Mouse (Mus musculus) hindbrain, embryonic 11.5 days (tissue): Measurements from ENCODE around the gene Ubr4. TPM values are rescaled to one million over a fixed set of nuclear protein-coding genes. Genes with fewer than 3 reads are reported as not detected.
A peak's percentile ranks its signal among the peaks of the same experiment; 100 is the strongest.

Experiments used
- ATAC-seq: fragments of 200-750 bp; cut with Nextera tagmentation; 2 replicates; pipeline ENCODE4 v1.8.0; 2017; ENCODE audit warnings: mild to moderate bottlenecking, moderate TSS enrichment, moderate library complexity; ENCODE audit not compliant: low FRiP score
- DNase-seq: peaks from one replicate; pipeline ENCODE4 v3.0.0-alpha.2; 2015; ENCODE audit warnings: low spot score
- H3K27ac ChIP-seq: fragments of 300-500 bp; sonication (generic); 2 replicates; pipeline ENCODE4 v1.5.1; 2014; ENCODE audit warnings: mild to moderate bottlenecking, low read depth, low read length
- H3K27me3 ChIP-seq: fragments of 300-500 bp; sonication (generic); 2 replicates; pipeline ENCODE4 v1.6.1; 2014; ENCODE audit warnings: mild to moderate bottlenecking, low read length, moderate library complexity, mixed read lengths; ENCODE audit not compliant: control insufficient read depth, insufficient read depth
- H3K36me3 ChIP-seq: fragments of 300-500 bp; sonication (generic); 2 replicates; pipeline ENCODE4 v1.6.1; 2014; ENCODE audit warnings: mild to moderate bottlenecking, low read length, moderate library complexity, mixed read lengths; ENCODE audit not compliant: control insufficient read depth, insufficient read depth
- H3K4me1 ChIP-seq: fragments of 300-500 bp; sonication (generic); replicated peaks from 2 replicates; pipeline ENCODE4 v1.6.1; 2014; ENCODE audit warnings: low read length, mixed read lengths; ENCODE audit not compliant: control insufficient read depth, insufficient read depth
- H3K4me2 ChIP-seq: fragments of 300-500 bp; sonication (generic); replicated peaks from 2 replicates; pipeline ENCODE4 v1.6.1; 2014; ENCODE audit warnings: mild to moderate bottlenecking, low read depth, low read length
- H3K4me3 ChIP-seq: fragments of 300-500 bp; sonication (generic); 2 replicates; pipeline ENCODE4 v1.5.1; 2014; ENCODE audit warnings: low read depth, low read length
- H3K9ac ChIP-seq: fragments of 300-500 bp; sonication (generic); 2 replicates; pipeline ENCODE4 v1.6.1; 2014; ENCODE audit warnings: low read depth, low read length
- H3K9me3 ChIP-seq: fragments of 300-500 bp; sonication (generic); 2 replicates; pipeline ENCODE4 v1.6.1; 2016; ENCODE audit warnings: low read length; ENCODE audit not compliant: control insufficient read depth
- WGBS: fragments of 180-500 bp; shearing (Covaris S2); extraction: QIAGEN DNeasy Blood & Tissue Kit; methylation state at CpG from one replicate; pipeline ENCODE4 v1.1.7; 2014; 5-methylcytosine and 5-hydroxymethylcytosine counted together
- polyA plus RNA-seq: library from polyadenylated mRNA; unstranded; fragments of >200 nt; fragmentation: Nextera tagmentation; extraction: Ambion mirVana; gene quantifications from 2 replicates; pipeline ENCODE4 v1.2.1, GENCODE M21; 2014

Ubr4 gene
- polyA plus RNA-seq, 1 experiment from 2014 or later: 82.5 TPM

- Histone ChIP-seq H3K4me3 (no peak overlapping the region), H3K36me3 (peaks cover 36% of the 10 kb centered on the region), H3K9me3 (no peaks in the 10 kb centered on the region), H3K27me3 (no peaks in the 10 kb centered on the region), H3K4me1 (no peaks in the 10 kb centered on the region), H3K9ac (no peak overlapping the region), H3K27ac (no peak overlapping the region), H3K4me2 (no peak overlapping the region)
- WGBS: 52% methylated on average over 15 of the region's 15 CpGs
- DNase-seq: peak; percentile 76
- no peak for ATAC-seq
Measured at GRCm38 (mm10) chr4:139430176-139430575, 77.8 kb downstream of the Ubr4 start.

DNA sequence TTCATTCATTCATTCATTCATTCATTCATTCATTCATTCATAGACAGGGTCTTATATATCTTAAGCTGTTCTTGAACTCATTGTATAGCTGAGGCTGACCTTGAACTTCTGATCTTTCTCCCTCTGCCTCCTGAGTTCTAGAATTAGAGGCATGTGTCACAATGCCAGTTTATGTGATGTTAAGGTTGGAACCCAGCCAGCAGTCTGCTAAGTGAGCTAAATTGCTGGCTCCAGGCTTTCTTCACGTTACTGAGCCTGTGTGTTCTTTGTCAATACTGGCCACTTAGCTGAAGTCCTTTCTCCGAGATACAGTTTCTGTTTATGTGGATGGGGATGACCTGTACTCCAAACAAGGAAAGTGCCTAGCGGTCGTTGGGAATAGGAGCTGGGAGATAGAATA lies 78.5 kb downstream of the Ubr4 start:
- H3K4me1 ChIP-seq: no peaks in the 10 kb centered on the region
- H3K9me3 ChIP-seq: no peaks in the 10 kb centered on the region
- no peak for DNase-seq
- no peaks in the 10 kb centered on the region for H3K27me3 ChIP-seq
- H3K4me3 ChIP-seq: no peak overlapping the region
- H3K27ac ChIP-seq: no peak overlapping the region
- WGBS: 92% methylated on average over 4 of the region's 4 CpGs
- no peak overlapping the region for H3K4me2 ChIP-seq
- peaks cover 39% of the 10 kb centered on the region for H3K36me3 ChIP-seq
- no peak for ATAC-seq
- H3K9ac ChIP-seq: no peak overlapping the region

DNA sequence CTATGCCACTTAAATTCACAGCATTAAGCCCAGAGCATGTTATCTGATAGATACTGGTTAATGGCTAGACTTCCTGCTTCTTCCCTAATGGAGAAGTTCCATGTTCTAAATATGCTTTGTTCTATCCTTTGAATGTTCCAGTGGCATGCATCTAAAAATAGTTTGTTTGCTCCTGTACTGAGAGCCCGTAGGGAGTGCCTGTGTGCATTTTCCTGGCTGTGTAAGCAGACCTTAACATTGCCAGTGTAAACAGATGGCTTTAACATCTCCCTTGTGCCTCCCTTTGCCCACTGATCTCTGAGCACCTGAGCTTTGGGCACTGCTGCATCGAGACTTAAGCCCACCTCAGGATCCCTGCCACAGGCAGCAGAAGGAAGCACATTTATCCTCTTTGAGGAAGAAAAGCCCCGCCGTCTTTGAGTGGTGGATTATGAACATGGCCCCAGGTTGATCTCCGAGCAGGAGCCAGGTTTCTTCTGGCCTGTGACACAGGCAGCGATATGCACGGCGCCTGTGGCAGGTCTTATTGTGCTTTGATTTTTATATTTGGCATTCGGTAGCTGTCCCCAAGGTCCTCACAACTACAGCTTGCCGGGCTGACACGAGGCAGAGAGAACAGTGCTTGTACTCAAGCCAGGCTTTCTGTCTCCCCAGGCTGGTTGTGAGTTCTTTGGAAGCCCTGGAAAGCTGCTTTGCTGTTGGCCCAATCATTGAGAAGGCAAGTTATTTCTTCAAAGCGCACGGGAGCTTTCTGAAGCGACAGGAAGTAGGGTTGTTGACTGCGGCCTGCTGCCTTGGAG lies 80.8 kb downstream of the Ubr4 start:
- H3K27ac ChIP-seq: no peak overlapping the region
- 94% methylated on average over 15 of the region's 15 CpGs for WGBS

GRCm38 (mm10) chr4:139441244-139441643 lies 88.8 kb downstream of the Ubr4 start:
- Histone ChIP-seq H3K36me3 (peaks cover 23% of the 10 kb centered on the region), H3K4me3 (no peak overlapping the region), H3K27me3 (no peaks in the 10 kb centered on the region), H3K4me1 (no peaks in the 10 kb centered on the region), H3K27ac (no peak overlapping the region), H3K9ac (no peak overlapping the region), H3K4me2 (no peak overlapping the region), H3K9me3 (no peaks in the 10 kb centered on the region)
- ATAC-seq (no peak), DNase-seq (no peak)
- 89% methylated on average over 5 of the region's 5 CpGs for WGBS

More for the DNA sequence above, 80.8 kb downstream of the Ubr4 start:
- no peak overlapping the region for H3K4me3 ChIP-seq
- no peak for ATAC-seq
- H3K9ac ChIP-seq: no peak overlapping the region
- no peak for DNase-seq
- no peaks in the 10 kb centered on the region for H3K9me3 ChIP-seq
- peaks cover 38% of the 10 kb centered on the region for H3K36me3 ChIP-seq
- H3K4me1 ChIP-seq: no peaks in the 10 kb centered on the region
- no peaks in the 10 kb centered on the region for H3K27me3 ChIP-seq
- no peak overlapping the region for H3K4me2 ChIP-seq

DNA sequence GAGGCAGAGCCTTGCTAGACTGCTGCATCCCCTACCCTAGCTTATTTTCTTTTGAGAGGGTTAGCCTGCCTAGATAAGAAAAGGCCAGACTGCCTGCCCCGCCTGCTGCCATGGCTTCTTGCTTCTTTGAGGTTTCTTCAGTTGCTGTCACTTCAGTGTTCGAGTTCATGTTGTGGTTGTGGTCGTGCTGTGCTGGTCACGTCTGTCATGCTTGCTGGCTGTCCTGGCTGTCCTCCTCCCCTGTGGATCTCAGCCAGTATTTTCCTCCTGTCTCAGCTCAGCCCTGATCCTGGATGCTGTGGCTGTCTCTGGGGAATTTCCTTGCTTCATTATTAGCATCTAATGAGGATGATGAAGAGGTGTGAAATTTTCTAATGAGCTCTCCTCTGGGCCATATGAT lies 89.4 kb downstream of the Ubr4 start:
- H3K9me3 ChIP-seq: no peaks in the 10 kb centered on the region
- DNase-seq (no peak), ATAC-seq (no peak)
- no peaks in the 10 kb centered on the region for H3K27me3 ChIP-seq
- H3K27ac ChIP-seq: no peak overlapping the region
- peaks cover 23% of the 10 kb centered on the region for H3K36me3 ChIP-seq
- H3K9ac ChIP-seq: no peak overlapping the region
- 92% methylated on average over 4 of the region's 4 CpGs for WGBS
- no peak overlapping the region for H3K4me2 ChIP-seq
- no peak overlapping the region for H3K4me3 ChIP-seq
- H3K4me1 ChIP-seq: no peaks in the 10 kb centered on the region

- no peak overlapping the region for H3K4me3 ChIP-seq
- H3K4me2 ChIP-seq: no peak overlapping the region
- H3K4me1 ChIP-seq: no peaks in the 10 kb centered on the region
- ATAC-seq: no peak
- H3K27me3 ChIP-seq: no peaks in the 10 kb centered on the region
- WGBS: 91% methylated on average over 15 of the region's 15 CpGs
- H3K27ac ChIP-seq: no peak overlapping the region
- H3K9ac ChIP-seq: no peak overlapping the region
- no peak for DNase-seq
- no peaks in the 10 kb centered on the region for H3K9me3 ChIP-seq
- H3K36me3 ChIP-seq: peaks cover 22% of the 10 kb centered on the region
Measured at GRCm38 (mm10) chr4:139442391-139443355, 90.3 kb downstream of the Ubr4 start.

DNA sequence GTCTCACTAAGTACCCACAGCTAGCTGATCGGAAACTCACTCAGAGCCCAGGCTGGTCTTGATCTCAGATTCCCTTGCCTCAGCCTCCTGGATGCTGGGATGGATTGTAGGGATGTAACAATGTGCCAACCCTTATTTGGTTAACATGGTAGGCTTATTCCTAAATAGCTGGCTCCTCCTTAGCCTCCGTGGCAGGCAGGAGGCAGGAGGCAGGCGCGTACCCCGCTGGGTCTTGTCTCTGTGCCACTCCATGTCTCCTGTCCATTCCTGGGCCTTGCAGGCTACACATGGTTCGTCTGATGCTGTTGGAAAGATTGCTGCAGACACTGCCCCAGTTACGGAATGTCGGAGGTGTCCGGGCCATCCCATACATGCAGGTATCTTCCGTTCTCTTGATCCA lies 91.9 kb downstream of the Ubr4 start:
- 94% methylated on average over 10 of the region's 10 CpGs for WGBS
- H3K36me3 ChIP-seq: peaks cover 27% of the 10 kb centered on the region

DNA sequence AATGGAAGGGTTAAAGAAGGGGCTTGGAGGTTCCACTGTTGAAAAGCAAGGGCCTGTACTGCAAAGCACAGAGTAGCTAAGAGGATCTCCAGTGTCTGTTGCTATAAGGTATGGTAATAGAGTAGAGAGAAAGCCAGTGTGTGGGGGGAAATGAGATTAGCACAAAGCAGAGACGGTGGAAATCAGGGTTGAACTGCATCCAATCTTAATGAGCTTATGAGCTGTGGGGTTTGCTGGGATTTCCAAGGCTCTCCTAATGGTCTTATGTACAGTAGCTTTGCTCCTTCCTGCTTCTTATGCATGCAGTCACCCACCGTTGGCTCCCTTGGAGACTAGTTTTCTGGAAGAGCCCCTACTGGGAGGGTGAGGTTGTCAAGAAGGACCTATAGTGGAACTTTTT lies 93.8 kb downstream of the Ubr4 start:
- ATAC-seq (no peak), DNase-seq (no peak)
- Histone ChIP-seq H3K4me3 (no peak overlapping the region), H3K4me2 (no peak overlapping the region), H3K9ac (no peak overlapping the region), H3K9me3 (no peaks in the 10 kb centered on the region), H3K36me3 (peaks cover 29% of the 10 kb centered on the region), H3K27me3 (no peaks in the 10 kb centered on the region), H3K4me1 (no peaks in the 10 kb centered on the region), H3K27ac (no peak overlapping the region)
- WGBS: 88% methylated on average over 2 of the region's 2 CpGs

More for the DNA sequence above, 91.9 kb downstream of the Ubr4 start:
- ATAC-seq: no peak
- H3K9ac ChIP-seq: no peak overlapping the region
- no peaks in the 10 kb centered on the region for H3K9me3 ChIP-seq
- no peak overlapping the region for H3K27ac ChIP-seq
- H3K4me2 ChIP-seq: no peak overlapping the region
- H3K27me3 ChIP-seq: no peaks in the 10 kb centered on the region
- no peaks in the 10 kb centered on the region for H3K4me1 ChIP-seq
- DNase-seq: no peak
- H3K4me3 ChIP-seq: no peak overlapping the region
